Mouse (Mus musculus): ENCODE data around the gene Bach1. TPM values are rescaled to one million over a fixed set of nuclear protein-coding genes. Genes with fewer than 3 reads are reported as not detected.

Bach1 gene
- total RNA-seq, 2 experiments from 2014 or later = 10.9 to 12.6 TPM

Other genes starting within 250 kb of the Bach1 start
- 10 to 100 TPM; 36.7 to 44.2 TPM for gene Usp16, start 244.2 kb upstream of the Bach1 start, total RNA-seq (2021)
- 100 to 1,000 TPM; 180 to 183 TPM for gene Cct8, start 203.1 kb upstream of the Bach1 start, total RNA-seq (2021)
- gene Map3k7cl, start 145.6 kb upstream of the Bach1 start, total RNA-seq (2021) = under 1 TPM; 0.37 to 0.47 TPM